ENCODE assay signal across 27 mouse cellular contexts in the genomic region with DNA sequence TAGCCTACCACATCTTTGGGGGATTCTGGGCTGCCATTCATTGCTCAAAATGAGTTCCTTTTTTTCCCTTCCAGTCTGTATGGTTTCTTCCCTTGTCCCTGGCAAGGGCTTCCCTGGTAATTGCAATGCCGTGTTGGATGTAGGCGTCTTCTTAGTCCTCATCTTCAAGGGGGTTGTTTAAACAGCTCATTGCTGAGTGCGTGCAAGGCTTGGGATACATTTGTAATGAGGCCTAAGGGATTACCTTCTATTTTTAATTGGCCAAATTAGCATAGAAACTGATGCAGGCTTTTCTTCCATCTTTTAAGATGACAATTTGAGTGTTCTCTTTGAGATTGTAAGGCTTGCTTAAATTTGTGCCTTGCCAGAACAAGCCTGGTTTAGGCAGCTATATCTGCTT.
DNase-seq lines count a peak whose midpoint lies in the region; ATAC-seq and TF ChIP-seq lines count a peak whose summit lies in the region.
"Had no signal": no experiment of that assay in that cellular context is flagged by ENCODE, and none has a peak within 500 bp of the region (broad histone marks: within the 10 kb centered on the region; RNA-seq: fewer than 3 reads in every experiment).

No protein-coding gene starts in this region.

- no peaks in the 10 kb centered on the region for H3K9me3 ChIP-seq in embryonic facial prominence, embryonic 14.5 days (ENCODE audit: control insufficient read depth, low read length)
- no peaks in the 10 kb centered on the region for H3K9me3 ChIP-seq in embryonic facial prominence, embryonic 10.5 days
- no peaks in the 10 kb centered on the region for H3K9me3 ChIP-seq in midbrain, embryonic 12.5 days
- no peaks in the 10 kb centered on the region for H3K9me3 ChIP-seq in midbrain, embryonic 11.5 days (ENCODE audit: control insufficient read depth, low read length)
- H3K9me3 ChIP-seq in forebrain, embryonic 12.5 days, result no peaks in the 10 kb centered on the region
- no peaks in the 10 kb centered on the region for H3K9me3 ChIP-seq in forebrain, postnatal 0 days (ENCODE audit: low read length)
- H3K9me3 ChIP-seq: embryonic facial prominence, embryonic 15.5 days; G1E; hindbrain, embryonic 13.5 days; limb, embryonic 12.5 days; liver, embryonic 15.5 days; neural tube, embryonic 12.5 days had no signal

- no peak for TF ChIP-seq CTCF in forebrain, postnatal 0 days (IDR thresholded peaks at IDR 0.05; ENCODE audit: low read depth)

- ATAC-seq in embryonic facial prominence, embryonic 14.5 days (ENCODE audit: low read depth), result peak; percentile 53; the same call in 1 of the 2 replicates
- 0 out of 2 replicates have a peak, but pooled peaks have one; percentile 50 for ATAC-seq in midbrain, embryonic 12.5 days (ENCODE audit: low FRiP score, low read depth)
- ATAC-seq in midbrain, embryonic 11.5 days (ENCODE audit: low FRiP score), result no peak
- ATAC-seq in forebrain, embryonic 12.5 days (ENCODE audit: low FRiP score), result peak; percentile 80; the same call in 1 of the 2 replicates
- ATAC-seq in forebrain, postnatal 0 days, result peak; percentile 67
- ATAC-seq: intestine, embryonic 16.5 days had no signal

- H3K4me3 ChIP-seq in embryonic facial prominence, embryonic 14.5 days (ENCODE audit: low read depth, low read length), result no peak overlapping the region
- no peak overlapping the region for H3K4me3 ChIP-seq in embryonic facial prominence, embryonic 10.5 days
- no peak overlapping the region for H3K4me3 ChIP-seq in midbrain, embryonic 12.5 days
- H3K4me3 ChIP-seq in midbrain, embryonic 11.5 days (ENCODE audit: low read depth, low read length), result no peak overlapping the region
- no peak overlapping the region for H3K4me3 ChIP-seq in forebrain, embryonic 12.5 days (replicated peaks)
- no peak overlapping the region for H3K4me3 ChIP-seq in forebrain, postnatal 0 days (ENCODE audit: low read depth, low read length)
- H3K4me3 ChIP-seq: embryonic facial prominence, embryonic 15.5 days; hindbrain, embryonic 13.5 days; limb, embryonic 12.5 days; liver, embryonic 15.5 days; myocyte; neural tube, embryonic 12.5 days had no signal

- WGBS in embryonic facial prominence, embryonic 14.5 days, result 83% methylated on average over 3 of the region's 3 CpGs
- WGBS in embryonic facial prominence, embryonic 10.5 days, result 85% methylated on average over 3 of the region's 3 CpGs
- WGBS in midbrain, embryonic 12.5 days, result 56% methylated on average over 3 of the region's 3 CpGs
- WGBS in midbrain, embryonic 11.5 days, result 80% methylated on average over 3 of the region's 3 CpGs
- 45% methylated on average over 3 of the region's 3 CpGs for WGBS in forebrain, embryonic 12.5 days
- WGBS in forebrain, postnatal 0 days, result 23% methylated on average over 3 of the region's 3 CpGs

- no peaks in the 10 kb centered on the region for H3K36me3 ChIP-seq in embryonic facial prominence, embryonic 14.5 days (ENCODE audit: control insufficient read depth, insufficient read depth, low read length)
- H3K36me3 ChIP-seq in embryonic facial prominence, embryonic 10.5 days (replicated peaks), result peaks cover 27% of the 10 kb centered on the region
- no peaks in the 10 kb centered on the region for H3K36me3 ChIP-seq in midbrain, embryonic 12.5 days
- no peaks in the 10 kb centered on the region for H3K36me3 ChIP-seq in midbrain, embryonic 11.5 days (ENCODE audit: control insufficient read depth, insufficient read depth, low read length)
- H3K36me3 ChIP-seq in forebrain, embryonic 12.5 days (replicated peaks), result peaks cover 3% of the 10 kb centered on the region; the same call in 1 of the 2 replicates
- H3K36me3 ChIP-seq in forebrain, postnatal 0 days (ENCODE audit: insufficient read depth), result no peaks in the 10 kb centered on the region
- H3K36me3 ChIP-seq: embryonic facial prominence, embryonic 15.5 days; hindbrain, embryonic 13.5 days; neural tube, embryonic 12.5 days had no signal

- H3K27me3 ChIP-seq in embryonic facial prominence, embryonic 14.5 days (replicated peaks; ENCODE audit: control insufficient read depth, insufficient read depth, low read length), result no peaks in the 10 kb centered on the region
- H3K27me3 ChIP-seq in embryonic facial prominence, embryonic 10.5 days (replicated peaks; ENCODE audit: low read depth, poor library complexity, severe bottlenecking), result no peaks in the 10 kb centered on the region
- H3K27me3 ChIP-seq in midbrain, embryonic 12.5 days, result no peaks in the 10 kb centered on the region
- no peaks in the 10 kb centered on the region for H3K27me3 ChIP-seq in midbrain, embryonic 11.5 days (ENCODE audit: control insufficient read depth, insufficient read depth, low read length)
- no peaks in the 10 kb centered on the region for H3K27me3 ChIP-seq in forebrain, embryonic 12.5 days
- H3K27me3 ChIP-seq in forebrain, postnatal 0 days (ENCODE audit: insufficient read depth, low read length), result no peaks in the 10 kb centered on the region
- H3K27me3 ChIP-seq: embryonic facial prominence, embryonic 15.5 days; hindbrain, embryonic 13.5 days; limb, embryonic 12.5 days; liver, embryonic 15.5 days; neural tube, embryonic 12.5 days had no signal

- no peak for DNase-seq in embryonic facial prominence, embryonic 14.5 days (ENCODE audit: low spot score)
- DNase-seq in embryonic facial prominence, embryonic 10.5 days (ENCODE audit: low spot score), result no peak
- DNase-seq in midbrain, embryonic 11.5 days (ENCODE audit: low spot score, missing footprints), result no peak
- DNase-seq in forebrain, postnatal 0 days, result no peak
- no peak for DNase-seq in urinary bladder, postnatal 25 days (ENCODE audit: low spot score)
- DNase-seq in kidney, adult 8-10 months, result no peak
- DNase-seq: adrenal gland, postnatal 10 days; cerebellum, adult 11-12 months; cerebellum, adult 9-11 months; heart, postnatal 14 days; kidney, postnatal 14 days; lung, embryonic 14.5 days; lung, postnatal 14 days; right cerebral cortex, adult 18-20 months; spleen, adult 18-20 months; thymus, adult 18-20 months; thymus, postnatal 25 days had no signal

- no peak overlapping the region for H3K4me2 ChIP-seq in embryonic facial prominence, embryonic 14.5 days (ENCODE audit: low read depth, low read length)
- no peak overlapping the region for H3K4me2 ChIP-seq in midbrain, embryonic 12.5 days (replicated peaks)
- H3K4me2 ChIP-seq in midbrain, embryonic 11.5 days, result no peak overlapping the region
- H3K4me2 ChIP-seq in forebrain, embryonic 12.5 days, result no peak overlapping the region
- H3K4me2 ChIP-seq in forebrain, postnatal 0 days (ENCODE audit: low read depth), result no peak overlapping the region
- H3K4me2 ChIP-seq: embryonic facial prominence, embryonic 15.5 days; hindbrain, embryonic 13.5 days; limb, embryonic 12.5 days; liver, embryonic 15.5 days; lung, embryonic 14.5 days; neural tube, embryonic 12.5 days had no signal

- H3K4me1 ChIP-seq in embryonic facial prominence, embryonic 14.5 days (ENCODE audit: control insufficient read depth, insufficient read depth, low read length), result no peaks in the 10 kb centered on the region
- peaks cover 5% of the 10 kb centered on the region; the same call in 1 of the 2 replicates for H3K4me1 ChIP-seq in embryonic facial prominence, embryonic 10.5 days
- H3K4me1 ChIP-seq in midbrain, embryonic 12.5 days, result peaks cover 11% of the 10 kb centered on the region
- H3K4me1 ChIP-seq in midbrain, embryonic 11.5 days (ENCODE audit: control insufficient read depth, insufficient read depth, low read length), result peaks cover 8% of the 10 kb centered on the region; the same call in 1 of the 2 replicates
- H3K4me1 ChIP-seq in forebrain, embryonic 12.5 days, result peaks cover 8% of the 10 kb centered on the region
- no peaks in the 10 kb centered on the region for H3K4me1 ChIP-seq in forebrain, postnatal 0 days (ENCODE audit: insufficient read depth)
- H3K4me1 ChIP-seq: embryonic facial prominence, embryonic 15.5 days; hindbrain, embryonic 13.5 days; limb, embryonic 12.5 days; liver, embryonic 15.5 days; neural tube, embryonic 12.5 days had no signal

- H3K9ac ChIP-seq in embryonic facial prominence, embryonic 14.5 days (ENCODE audit: low read depth, low read length), result no peak overlapping the region
- no peak overlapping the region for H3K9ac ChIP-seq in midbrain, embryonic 12.5 days (replicated peaks)
- H3K9ac ChIP-seq in midbrain, embryonic 11.5 days (ENCODE audit: low read length), result no peak overlapping the region
- H3K9ac ChIP-seq in forebrain, embryonic 12.5 days, result no peak overlapping the region
- no peak overlapping the region for H3K9ac ChIP-seq in forebrain, postnatal 0 days
- H3K9ac ChIP-seq: embryonic facial prominence, embryonic 15.5 days; hindbrain, embryonic 13.5 days; limb, embryonic 12.5 days; liver, embryonic 15.5 days; lung, embryonic 14.5 days; neural tube, embryonic 12.5 days had no signal

- no peak overlapping the region for H3K27ac ChIP-seq in embryonic facial prominence, embryonic 14.5 days (replicated peaks; ENCODE audit: low read depth, low read length)
- H3K27ac ChIP-seq in embryonic facial prominence, embryonic 10.5 days (replicated peaks), result no peak overlapping the region
- no peak overlapping the region for H3K27ac ChIP-seq in midbrain, embryonic 12.5 days (replicated peaks)
- H3K27ac ChIP-seq in midbrain, embryonic 11.5 days (ENCODE audit: low read depth, low read length), result no peak overlapping the region
- H3K27ac ChIP-seq in forebrain, embryonic 12.5 days, result no peak overlapping the region
- H3K27ac ChIP-seq in forebrain, postnatal 0 days (ENCODE audit: low read depth, low read length), result no peak overlapping the region
- H3K27ac ChIP-seq: embryonic facial prominence, embryonic 15.5 days; hindbrain, embryonic 13.5 days; limb, embryonic 12.5 days; liver, embryonic 15.5 days; neural tube, embryonic 12.5 days had no signal
